Mouse (Mus musculus): ENCODE measurements at regions not wholly inside any gene's neighbourhood (a gene's known extent, or its start where the extent isn't known, plus 50 kb on each side); places are given as distances from the start of the nearest gene placed in this dataset.

GRCm38 (mm10) chr9:116243775-116244618 is 68.8 kb upstream of the Tgfbr2 start:
- no peak for ATAC-seq (replicated peaks; ENCODE audit: poor library complexity, severe bottlenecking)

DNA sequence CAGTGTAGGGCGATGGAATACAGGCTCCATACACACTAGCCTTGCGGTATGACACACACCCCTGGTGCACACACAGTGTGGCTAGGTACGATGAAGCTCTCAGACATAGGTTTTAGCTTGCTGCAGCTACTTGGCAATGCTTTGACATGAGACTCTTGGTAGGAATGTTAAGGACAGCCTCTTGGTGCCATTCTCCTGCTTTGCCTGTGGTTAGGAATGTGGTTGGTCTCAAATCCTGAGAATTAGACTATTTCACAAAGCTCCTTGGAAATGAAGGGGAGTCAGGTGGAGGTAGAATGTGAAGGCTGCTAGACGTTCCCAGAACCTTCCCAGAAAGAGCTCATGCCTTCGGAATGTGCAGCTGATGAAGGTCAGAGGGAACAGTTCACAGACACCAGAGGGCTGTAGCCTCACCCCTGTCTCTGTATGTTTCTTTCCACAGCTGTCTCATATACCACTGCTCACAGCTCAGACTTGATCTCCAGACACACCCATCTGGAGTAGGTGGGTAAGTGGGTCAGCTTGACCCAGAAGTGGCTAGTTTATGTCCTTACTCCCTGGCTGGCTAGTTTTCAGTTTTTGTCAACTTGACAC is 66.9 kb upstream of the Tgfbr2 start:
- ATAC-seq (replicated peaks; ENCODE audit: poor library complexity, severe bottlenecking), result no peak

GRCm38 (mm10) chr9:116241290-116241689 is 66.1 kb upstream of the Tgfbr2 start:
- no peak for ATAC-seq (replicated peaks; ENCODE audit: poor library complexity, severe bottlenecking)

- ATAC-seq (replicated peaks; ENCODE audit: poor library complexity, severe bottlenecking), result no peak
Observed at GRCm38 (mm10) chr9:116236836-116237235, 61.7 kb upstream of the Tgfbr2 start.

DNA sequence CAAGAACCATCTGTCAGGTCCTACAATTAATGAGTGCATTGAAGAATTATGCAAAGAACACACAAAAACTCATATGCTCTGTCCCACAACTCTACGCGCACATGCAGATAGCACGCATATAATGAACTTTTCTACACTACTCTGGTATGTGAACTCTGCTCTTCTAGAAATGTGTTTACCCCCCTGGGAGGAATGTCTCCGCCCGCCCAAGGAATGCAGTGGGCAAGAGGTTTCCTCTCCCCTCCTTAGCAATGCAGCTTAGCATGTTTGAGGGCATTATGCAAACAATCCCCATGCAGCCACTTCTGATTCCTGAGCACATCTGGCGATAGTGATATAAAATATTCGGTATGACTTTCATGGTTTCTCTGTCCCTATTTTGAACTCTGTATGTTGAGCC is 59.0 kb upstream of the Tgfbr2 start:
- no peak for ATAC-seq (replicated peaks; ENCODE audit: poor library complexity, severe bottlenecking)

GRCm38 (mm10) chr9:116232386-116232785 is 57.2 kb upstream of the Tgfbr2 start:
- ATAC-seq (replicated peaks; ENCODE audit: poor library complexity, severe bottlenecking), result no peak

GRCm38 (mm10) chr9:116231351-116232311 is 56.5 kb upstream of the Tgfbr2 start:
- ATAC-seq (replicated peaks; ENCODE audit: poor library complexity, severe bottlenecking), result no peak

DNA sequence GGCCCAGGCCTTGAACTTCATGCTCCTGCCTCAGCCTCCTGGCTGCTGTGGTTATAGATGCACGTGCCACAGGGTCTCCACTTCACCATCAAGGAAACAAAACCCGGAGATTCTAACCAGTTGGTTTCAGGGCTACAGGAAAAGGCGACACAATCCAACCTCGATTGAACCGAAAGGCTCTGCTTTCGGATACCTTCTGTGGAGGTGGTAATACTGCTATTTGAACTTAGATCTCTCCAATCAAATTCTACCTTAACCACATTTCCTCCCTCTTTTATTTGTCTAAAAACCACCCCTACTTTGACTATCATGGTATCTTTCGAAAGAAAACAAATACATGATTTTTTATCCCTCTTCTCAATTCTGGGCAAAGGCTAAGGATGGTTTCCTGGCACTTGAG is 55.2 kb upstream of the Tgfbr2 start:
- ATAC-seq (replicated peaks; ENCODE audit: poor library complexity, severe bottlenecking), result no peak

DNA sequence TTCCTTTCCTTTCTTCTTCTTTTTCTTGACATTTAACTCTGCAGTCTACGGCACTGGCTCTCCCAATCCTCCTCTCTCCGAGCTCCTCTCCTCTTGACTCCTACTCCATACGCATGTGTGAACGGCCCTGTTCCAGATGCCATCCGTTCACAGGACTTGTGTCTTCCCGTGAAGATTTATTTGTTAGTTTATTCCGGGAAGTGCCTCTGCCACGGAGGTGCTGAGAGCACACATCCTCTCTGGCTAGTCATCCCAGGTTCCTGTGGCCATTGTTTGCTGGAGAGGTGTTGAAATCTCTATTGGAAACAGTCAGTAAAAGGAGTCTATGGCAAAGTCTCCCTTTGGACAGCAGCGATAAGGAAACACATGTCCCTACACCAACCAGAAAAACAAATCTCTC is 53.3 kb upstream of the Tgfbr2 start:
- ATAC-seq (replicated peaks; ENCODE audit: poor library complexity, severe bottlenecking), result no peak

- no peak for ATAC-seq (replicated peaks; ENCODE audit: poor library complexity, severe bottlenecking)
Observed at GRCm38 (mm10) chr9:116227738-116228137, 52.6 kb upstream of the Tgfbr2 start.

Data from granulocyte monocyte progenitor cell, adult 5-6 weeks (primary cell).